Mouse (Mus musculus) cerebellum, postnatal 4 days (tissue): ENCODE data around the gene Gdnf.

Source experiments
- DNase-seq, 2 experiments: peaks; one replicate each; pipeline ENCODE4 v3.0.0; 2022; ENCODE audit warnings: low spot score in 2 of 2, mixed read lengths in 1 of 2

Gdnf gene

DNA sequence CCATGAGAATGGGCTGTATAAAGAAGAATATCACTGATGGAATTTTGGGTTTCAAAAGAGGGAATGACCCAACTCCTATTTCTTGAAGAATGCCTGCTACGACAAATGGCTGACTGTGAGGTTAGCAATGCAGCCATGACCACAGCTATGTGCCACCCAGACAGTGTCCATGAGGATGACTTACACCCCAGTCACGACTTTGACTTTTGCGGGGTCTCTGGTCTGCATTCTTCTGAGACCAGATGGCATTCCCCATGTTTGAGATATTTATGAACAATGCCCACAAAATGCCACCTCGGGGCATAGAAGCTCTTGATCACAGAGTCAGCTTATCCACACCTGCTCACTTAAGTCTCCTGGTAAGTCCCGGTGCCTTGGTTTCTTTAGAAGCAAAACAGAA, 52.2 kb downstream of the Gdnf start:
- no peak for DNase-seq

DNA sequence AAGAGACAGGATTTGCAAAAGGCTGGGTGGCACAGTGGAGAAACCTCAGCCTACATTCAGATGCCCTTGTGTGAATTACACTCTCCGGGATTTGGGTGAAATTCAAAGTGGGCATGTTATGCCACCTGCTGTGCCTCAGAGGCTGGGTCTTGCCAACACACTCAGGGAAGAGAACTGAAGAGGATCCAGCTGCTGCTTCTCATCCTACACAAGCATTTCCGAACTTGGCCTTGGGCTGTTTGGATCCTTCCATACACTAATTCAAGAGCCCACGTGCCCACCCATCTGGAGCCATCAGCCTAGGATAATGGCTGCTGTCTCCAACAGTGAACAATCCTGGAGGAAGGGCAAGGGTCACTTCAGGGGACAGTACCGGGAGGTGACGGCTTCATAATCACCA, 52.7 kb downstream of the Gdnf start:
- DNase-seq, result no peak

DNA sequence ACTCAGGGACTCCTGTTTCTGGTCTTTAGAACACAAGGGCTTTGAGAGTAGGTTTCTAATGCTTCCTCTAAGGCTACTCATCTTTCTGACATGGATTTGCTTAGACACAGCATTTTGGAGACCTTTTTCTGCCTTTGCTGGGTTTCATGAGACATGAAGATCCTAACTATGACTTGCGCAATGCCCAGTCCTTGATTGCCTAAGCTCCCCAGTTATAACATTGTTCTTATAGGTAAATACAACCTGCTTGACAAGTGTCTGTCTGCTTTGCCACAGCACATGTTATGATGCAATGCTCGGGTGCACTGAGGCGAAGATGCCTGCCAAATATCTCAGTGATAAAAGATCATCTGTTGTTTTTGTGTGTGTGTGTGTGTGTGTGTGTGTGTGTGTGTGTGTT, 54.7 kb downstream of the Gdnf start:
- no peak for DNase-seq

DNA sequence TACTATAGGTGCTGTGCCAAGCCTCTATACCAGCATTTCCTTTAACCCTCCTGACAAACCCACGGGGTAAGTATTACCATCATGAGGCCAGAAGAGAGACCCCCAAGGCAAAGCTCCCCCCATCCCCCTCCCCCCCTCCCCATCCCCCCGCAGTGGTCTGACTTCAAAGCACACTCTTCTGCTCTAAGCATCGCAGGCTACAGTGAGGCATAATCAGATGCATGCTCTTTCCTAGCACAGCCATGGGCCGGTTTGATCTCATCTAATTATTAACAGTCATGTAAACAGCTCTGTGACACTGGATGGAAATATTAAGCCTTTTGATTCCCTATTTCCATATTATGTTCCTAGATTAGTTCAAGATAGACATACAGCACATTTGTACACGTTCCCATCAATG, 61.8 kb downstream of the Gdnf start:
- no peak for DNase-seq

DNA sequence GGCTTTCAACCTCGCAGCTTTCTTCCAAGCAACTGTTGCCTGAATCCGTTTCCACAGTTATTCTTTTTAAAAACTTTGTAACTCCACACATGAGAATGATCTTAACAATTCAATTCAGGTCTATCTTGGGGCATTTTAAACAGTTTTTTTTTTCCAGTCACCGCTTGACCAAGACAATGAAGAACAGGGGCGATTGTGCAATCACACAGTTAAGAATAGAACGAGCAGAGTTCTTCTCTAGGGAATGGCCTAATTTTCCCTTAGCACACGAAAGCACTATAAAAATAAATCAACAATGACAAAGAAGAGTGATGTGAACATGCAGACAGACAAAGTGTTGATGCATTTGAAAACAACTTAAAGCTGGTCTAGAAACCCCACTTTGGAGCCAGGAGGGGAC, 65.2 kb downstream of the Gdnf start:
- no peak for DNase-seq

DNA sequence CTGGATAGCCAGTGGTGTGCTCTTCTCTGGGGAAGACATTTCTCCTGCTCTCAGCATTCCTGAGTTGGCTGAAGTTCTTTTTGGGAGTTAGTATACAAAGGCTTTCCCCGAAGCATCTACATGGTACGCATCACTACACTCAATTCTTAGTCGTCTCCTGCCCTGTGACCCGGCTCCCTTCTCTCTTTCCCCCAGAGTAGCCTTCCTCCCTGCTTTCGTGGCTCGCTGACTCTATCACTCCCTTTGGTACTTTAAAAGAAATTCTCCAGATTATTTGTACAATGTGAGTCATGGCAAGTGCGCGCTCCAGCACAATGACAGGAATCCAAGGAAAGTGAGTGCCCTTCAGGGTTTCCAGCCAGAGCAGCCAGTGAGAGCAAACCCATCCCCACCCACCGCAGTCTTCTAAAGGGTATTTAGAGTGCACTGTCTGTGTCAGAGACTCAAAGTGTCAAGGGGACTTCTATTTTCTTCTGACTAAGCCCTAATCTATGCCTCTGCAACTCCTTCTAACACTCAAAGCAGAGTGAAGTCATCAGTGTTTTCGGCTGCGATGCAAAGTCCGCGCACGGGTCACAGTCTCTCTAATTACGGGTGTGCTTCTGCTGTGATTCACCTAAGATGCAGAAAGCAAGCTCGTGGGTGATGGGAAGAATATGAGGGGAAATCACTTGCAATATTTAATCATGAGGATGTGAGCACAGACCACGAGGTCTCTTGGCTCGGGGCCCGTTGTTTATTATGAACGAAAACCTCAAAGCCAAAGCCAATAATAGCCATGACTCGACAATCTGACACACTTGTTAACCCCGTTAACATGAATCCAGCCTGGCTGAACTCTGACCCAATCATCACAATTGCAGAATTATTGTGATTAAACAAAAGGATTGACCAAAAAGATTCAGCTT, 67.2 kb downstream of the Gdnf start:
- DNase-seq, result no peak

DNA sequence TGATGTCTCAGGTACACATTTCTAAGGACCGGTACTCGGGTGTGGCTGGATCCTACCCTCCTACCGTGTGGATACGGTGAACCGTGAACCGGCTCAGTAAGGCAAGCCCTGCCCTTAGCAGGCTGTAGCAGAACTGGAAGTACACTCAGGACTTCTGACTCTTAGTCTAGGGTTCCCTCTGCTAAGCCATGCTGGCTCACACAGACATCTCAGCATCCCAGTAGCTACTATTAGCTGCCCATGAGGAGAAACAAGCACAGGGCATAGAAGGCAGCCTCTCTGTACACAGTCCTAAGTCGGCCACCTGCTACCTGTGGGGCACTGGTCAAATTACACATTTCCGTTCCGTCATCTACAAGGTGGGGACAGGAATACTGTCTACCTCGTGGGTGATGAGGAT, 68.2 kb downstream of the Gdnf start:
- DNase-seq, result no peak

DNA sequence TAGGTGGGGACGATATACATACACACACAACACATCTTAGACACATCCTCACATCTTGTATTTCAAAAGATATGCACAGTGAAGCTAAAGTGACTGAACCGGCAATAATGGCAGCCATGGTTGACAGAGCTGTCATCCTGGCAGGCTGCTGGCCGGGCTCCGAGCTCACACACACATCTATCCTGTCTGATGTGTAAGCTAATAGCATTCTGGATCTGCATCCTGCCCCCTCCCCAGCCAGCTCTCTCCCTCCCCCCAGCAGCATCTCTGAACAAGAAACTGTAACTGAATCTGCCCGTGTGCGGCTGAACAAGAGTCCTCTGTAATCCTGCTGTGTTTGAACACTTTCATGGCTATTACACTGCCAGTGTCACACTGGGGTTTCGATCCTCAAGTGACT, 69.3 kb downstream of the Gdnf start:
- DNase-seq, result no peak

DNA sequence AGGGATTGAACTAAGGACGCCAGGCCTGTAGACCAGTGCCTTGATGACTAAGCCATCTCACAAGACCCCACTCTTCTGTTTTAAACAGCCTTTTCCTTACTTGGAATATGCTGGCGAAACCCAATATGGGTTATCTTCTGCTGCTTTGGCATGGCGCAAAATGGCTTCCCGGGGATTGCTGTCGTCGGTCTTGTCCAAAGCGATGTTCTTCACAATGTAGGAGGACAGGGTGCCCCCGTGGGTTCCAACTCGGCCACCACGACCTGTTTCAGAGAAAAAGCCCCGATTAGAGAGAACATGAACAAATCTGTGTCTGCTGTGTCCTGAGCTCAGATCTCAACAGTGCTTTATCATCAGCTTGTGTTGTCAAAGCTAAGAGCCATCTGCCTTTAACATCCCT, 73.5 kb downstream of the Gdnf start:
- DNase-seq, result no peak

DNA sequence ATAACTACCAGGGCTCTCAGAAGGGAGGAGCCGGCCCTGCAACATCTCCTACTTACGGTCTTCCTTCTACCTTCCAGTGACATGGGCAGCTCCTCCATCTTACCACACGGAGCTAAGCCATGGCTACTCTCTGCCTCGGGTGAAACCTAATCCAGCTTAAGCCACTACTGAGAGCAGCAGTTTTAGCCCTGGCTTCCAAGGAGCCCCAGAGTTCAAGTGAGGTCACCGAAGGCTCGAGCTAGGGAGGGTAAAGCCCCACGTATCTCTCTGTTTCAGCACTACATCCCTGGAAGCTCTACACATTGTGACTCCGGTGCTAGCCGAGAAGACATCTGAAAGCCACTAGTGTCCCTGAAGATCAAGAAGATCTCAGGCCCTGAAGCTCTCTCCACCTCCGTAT, 74.5 kb downstream of the Gdnf start:
- no peak for DNase-seq

DNA sequence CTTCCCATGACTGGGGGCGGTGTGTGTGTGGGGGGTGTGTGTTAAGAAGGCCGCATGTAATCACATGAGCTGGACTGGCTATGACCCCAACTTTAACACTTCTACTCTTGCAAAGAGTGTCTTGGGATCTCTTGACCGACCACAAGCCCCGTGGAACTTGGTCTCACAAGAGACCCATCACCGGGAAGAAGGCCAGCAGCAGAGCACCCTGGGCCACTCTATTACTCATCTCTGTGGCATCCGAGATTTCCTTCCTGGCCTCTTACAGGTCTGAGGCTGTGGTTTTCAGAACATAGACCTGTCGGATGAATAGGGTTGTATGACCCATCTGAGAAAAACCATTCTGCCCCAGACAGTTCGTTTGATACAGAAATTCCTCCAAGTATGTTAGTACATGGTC, 75.9 kb downstream of the Gdnf start:
- no peak for DNase-seq
